Mouse (Mus musculus): ENCODE results near the gene Zfp180. TPM values are rescaled to one million over a fixed set of nuclear protein-coding genes. Genes with fewer than 3 reads are reported as not detected.

Zfp180 gene
- total RNA-seq, 2 experiments from 2014 or later: 11.1 to 11.3 TPM

Other genes starting within 250 kb of the Zfp180 start
- gene Vmn1r176, start 244.6 kb upstream of the Zfp180 start, total RNA-seq (2021): not detected
- not detected for gene Vmn1r177, start 215.5 kb upstream of the Zfp180 start, total RNA-seq (2021)
- gene Vmn1r178, start 189.9 kb upstream of the Zfp180 start, total RNA-seq (2021): not detected
- not detected for gene Vmn1r179, start 154.9 kb upstream of the Zfp180 start, total RNA-seq (2021)
- gene Vmn1r180, start 131.3 kb upstream of the Zfp180 start, total RNA-seq (2021): not detected
- not detected for gene Vmn1r181, start 107.3 kb upstream of the Zfp180 start, total RNA-seq (2021)
- gene V1rd19, start 80.2 kb upstream of the Zfp180 start, total RNA-seq (2021): not detected
- gene Vmn1r183, start 28.7 kb upstream of the Zfp180 start, total RNA-seq (2021): not detected
- gene Zfp112, start 30.4 kb downstream of the Zfp180 start, total RNA-seq (2021): 1 to 10 TPM; 2.2 to 3.4 TPM
- gene Zfp235, start 52.2 kb downstream of the Zfp180 start, total RNA-seq (2021): 1 to 10 TPM; 4.1 to 5.1 TPM
- gene Zfp114, start 93.1 kb downstream of the Zfp180 start, total RNA-seq (2021): under 1 TPM; 0.23 to 0.76 TPM
- 10 to 100 TPM in 1 of 2 experiments, 1 to 10 TPM in 1; 8.2 to 10.3 TPM for gene Zfp111, start 129.5 kb downstream of the Zfp180 start, total RNA-seq (2021)
- gene Zfp109, start 155.6 kb downstream of the Zfp180 start, total RNA-seq (2021): 1 to 10 TPM; 1.1 to 1.2 TPM
- gene Zfp108, start 172.9 kb downstream of the Zfp180 start, total RNA-seq (2021): 1 to 10 TPM; 1.2 to 1.4 TPM
- 1 to 10 TPM; 3.7 to 4.8 TPM for gene Zfp93, start 188.5 kb downstream of the Zfp180 start, total RNA-seq (2021)
- 1 to 10 TPM; 4.2 to 6.6 TPM for gene Zfp61, start 219.3 kb downstream of the Zfp180 start, total RNA-seq (2021)
- 1 to 10 TPM; 1.0 to 1.8 TPM for gene Zfp94, start 234.7 kb downstream of the Zfp180 start, total RNA-seq (2021)

All from heart, postnatal 4 days (tissue).